Mouse (Mus musculus) midbrain, embryonic 15.5 days (tissue): ENCODE measurements at regions not wholly inside any gene's neighbourhood (a gene's known extent, or its start where the extent isn't known, plus 50 kb on each side); places are given as distances from the start of the nearest gene placed in this dataset.
A peak's percentile ranks its signal among the peaks of the same experiment; 100 is the strongest.
"Not testable (repeated sequence)": the region's sequence is repeated elsewhere in the genome, so short reads cannot be mapped to it uniquely, and the experiment has no call there.

ENCODE experiments used
- ATAC-seq: fragments of 200-750 bp; cut with Nextera tagmentation; replicated peaks from 2 replicates; pipeline ENCODE4 v1.8.0; 2017; ENCODE audit warnings: moderate TSS enrichment
- H3K27ac ChIP-seq: fragments of 300-500 bp; sonication (generic); 2 replicates; pipeline ENCODE4 v1.5.1; 2015; ENCODE audit warnings: mild to moderate bottlenecking, inconsistent platforms
- H3K27me3 ChIP-seq: fragments of 300-500 bp; sonication (generic); replicated peaks from 2 replicates; pipeline ENCODE4 v1.6.1; 2015; ENCODE audit warnings: inconsistent platforms
- H3K36me3 ChIP-seq: fragments of 300-500 bp; sonication (generic); replicated peaks from 2 replicates; pipeline ENCODE4 v1.6.1; 2015; ENCODE audit warnings: inconsistent platforms
- H3K4me1 ChIP-seq: fragments of 300-500 bp; sonication (generic); 2 replicates; pipeline ENCODE4 v1.6.1; 2015; ENCODE audit warnings: inconsistent platforms
- H3K4me2 ChIP-seq: fragments of 300-500 bp; sonication (generic); 2 replicates; pipeline ENCODE4 v1.6.1; 2015; ENCODE audit warnings: inconsistent platforms, mild to moderate bottlenecking, moderate library complexity
- H3K4me3 ChIP-seq: fragments of 300-500 bp; sonication (generic); 2 replicates; pipeline ENCODE4 v1.5.1; 2015; ENCODE audit warnings: mild to moderate bottlenecking, inconsistent platforms
- H3K9ac ChIP-seq: fragments of 300-500 bp; sonication (generic); 2 replicates; pipeline ENCODE4 v1.6.1; 2015; ENCODE audit warnings: mild to moderate bottlenecking, inconsistent platforms
- H3K9me3 ChIP-seq: fragments of 300-500 bp; sonication (generic); 2 replicates; pipeline ENCODE4 v1.6.1; 2016; ENCODE audit warnings: inconsistent platforms
- WGBS: fragments of 180-500 bp; shearing (Covaris S2); methylation state at CpG from one replicate; pipeline ENCODE4 v1.1.7; 2015; ENCODE audit warnings: mixed read lengths; 5-methylcytosine and 5-hydroxymethylcytosine counted together

DNA sequence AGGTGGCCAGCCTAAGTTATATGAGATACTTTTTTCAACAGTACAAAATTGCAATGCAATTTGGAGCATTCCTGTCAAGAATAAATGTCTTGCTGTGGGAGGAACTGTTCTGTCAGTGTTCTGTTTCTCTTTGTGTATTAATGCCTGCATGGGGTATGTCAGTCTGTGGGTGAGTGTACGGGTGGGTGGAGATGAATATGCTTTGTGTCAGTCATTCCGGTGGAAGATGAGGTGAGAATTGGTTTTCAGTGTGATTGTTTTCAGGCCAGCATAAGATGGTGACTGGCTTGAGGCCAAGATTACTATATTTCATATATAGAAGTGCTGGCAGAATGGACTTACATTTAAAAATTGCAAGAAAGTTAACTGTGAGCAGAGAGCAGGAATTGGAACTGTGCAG lies 184.0 kb downstream of the Frk start:
- H3K4me1 ChIP-seq: no peaks in the 10 kb centered on the region
- no peak overlapping the region for H3K4me2 ChIP-seq
- H3K9ac ChIP-seq: no peak overlapping the region
- no peak overlapping the region for H3K4me3 ChIP-seq
- H3K27me3 ChIP-seq: no peaks in the 10 kb centered on the region
- H3K9me3 ChIP-seq: no peaks in the 10 kb centered on the region
- ATAC-seq: no peak
- no peak overlapping the region for H3K27ac ChIP-seq
- 63% methylated on average over 2 of the region's 2 CpGs for WGBS
- no peaks in the 10 kb centered on the region for H3K36me3 ChIP-seq

DNA sequence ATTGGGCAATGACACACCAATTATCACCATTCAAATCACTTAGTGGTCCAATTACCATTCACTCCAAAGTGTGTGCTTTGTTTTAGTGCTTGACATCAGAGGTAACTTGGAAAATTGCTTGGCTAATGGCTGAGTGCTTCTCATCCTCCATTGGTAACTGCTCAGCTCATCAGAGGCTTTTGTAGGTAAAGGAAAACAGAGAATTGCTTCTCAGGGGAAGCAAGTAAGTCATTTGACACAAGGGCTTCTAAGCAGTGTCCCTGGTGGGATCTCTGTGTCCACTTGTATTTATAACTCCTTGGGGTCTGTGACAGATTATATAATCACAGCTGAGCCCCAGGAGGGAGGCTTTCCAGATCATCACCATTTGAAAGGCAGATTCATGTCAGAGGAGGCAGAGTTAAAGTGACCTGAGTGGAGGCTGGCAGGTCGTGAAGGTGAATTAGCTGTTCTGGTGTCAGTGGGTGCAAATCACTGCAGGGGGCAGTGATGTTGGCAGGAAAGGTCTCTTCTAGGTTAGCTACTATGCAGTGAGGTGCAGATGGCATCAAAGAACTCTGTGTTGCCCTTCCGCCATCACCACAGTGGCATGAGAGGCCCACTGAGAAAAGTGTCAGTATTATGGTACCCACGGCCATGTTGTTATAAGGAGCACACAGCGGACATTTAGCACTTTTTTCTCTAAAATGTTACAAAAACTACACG lies 184.7 kb downstream of the Frk start:
- H3K9ac ChIP-seq: no peak overlapping the region
- ATAC-seq: no peak; the same call in 1 of the 2 replicates
- no peaks in the 10 kb centered on the region for H3K4me1 ChIP-seq
- H3K36me3 ChIP-seq: no peaks in the 10 kb centered on the region
- H3K9me3 ChIP-seq: no peaks in the 10 kb centered on the region
- H3K4me3 ChIP-seq: no peak overlapping the region
- H3K27ac ChIP-seq: 0 out of 2 replicates have a peak overlapping the region, but pooled peaks have one; percentile 42
- WGBS: 69% methylated on average over 5 of the region's 5 CpGs
- H3K27me3 ChIP-seq: no peaks in the 10 kb centered on the region
- H3K4me2 ChIP-seq: no peak overlapping the region

GRCm38 (mm10) chr10:34671791-34672190 lies 188.6 kb downstream of the Frk start:
- H3K4me3 ChIP-seq: no peak overlapping the region
- H3K27me3 ChIP-seq: no peaks in the 10 kb centered on the region
- no peaks in the 10 kb centered on the region for H3K36me3 ChIP-seq
- H3K4me2 ChIP-seq: no peak overlapping the region
- H3K4me1 ChIP-seq: no peaks in the 10 kb centered on the region
- no peak overlapping the region for H3K27ac ChIP-seq
- ATAC-seq: no peak
- no peak overlapping the region for H3K9ac ChIP-seq
- 76% methylated on average over 2 of the region's 2 CpGs for WGBS
- H3K9me3 ChIP-seq: no peaks in the 10 kb centered on the region

GRCm38 (mm10) chr10:34699414-34699813 lies 216.2 kb downstream of the Frk start:
- not testable (repeated sequence) for H3K9ac ChIP-seq, H3K4me2 ChIP-seq, H3K27ac ChIP-seq, ATAC-seq, H3K27me3 ChIP-seq, H3K36me3 ChIP-seq, H3K4me1 ChIP-seq, H3K4me3 ChIP-seq, H3K9me3 ChIP-seq
- 95% methylated on average over 9 of the region's 9 CpGs for WGBS

DNA sequence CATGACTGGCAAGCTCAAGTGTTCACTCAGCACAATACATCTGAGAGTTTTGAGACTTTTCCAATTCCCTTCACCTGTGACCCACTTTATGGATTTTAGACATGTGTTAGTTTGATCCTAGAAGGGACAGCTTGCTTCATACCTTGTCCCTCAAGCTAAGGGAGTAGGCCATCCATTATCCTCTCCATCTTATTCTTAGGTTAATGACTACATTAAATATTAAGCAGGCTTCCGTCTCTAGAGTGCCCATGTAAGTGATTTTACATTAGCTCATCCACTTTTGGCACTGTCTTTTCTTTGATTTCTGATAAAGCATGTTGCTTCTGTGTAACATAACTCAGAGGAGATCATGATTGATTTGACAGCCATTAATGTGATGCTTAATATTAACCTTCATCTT lies 218.8 kb downstream of the Frk start:
- WGBS: 80% methylated on average over 1 of the region's 1 CpGs

GRCm38 (mm10) chr10:34705416-34705815 lies 222.2 kb downstream of the Frk start:
- Histone ChIP-seq H3K4me1 (0 out of 2 replicates have a peak, but pooled peaks cover 5% of the 10 kb centered on the region), H3K9ac (no peak overlapping the region), H3K27ac (peak overlapping the region; percentile 58; the same call in 1 of the 2 replicates), H3K4me3 (no peak overlapping the region), H3K4me2 (no peak overlapping the region), H3K9me3 (no peaks in the 10 kb centered on the region), H3K27me3 (no peaks in the 10 kb centered on the region), H3K36me3 (no peaks in the 10 kb centered on the region)
- 75% methylated on average over 12 of the region's 12 CpGs for WGBS
- peak; percentile 56 for ATAC-seq

More for the DNA sequence above, 218.8 kb downstream of the Frk start:
- H3K9me3 ChIP-seq: no peaks in the 10 kb centered on the region
- H3K4me2 ChIP-seq: no peak overlapping the region
- no peak overlapping the region for H3K9ac ChIP-seq
- H3K4me1 ChIP-seq: 0 out of 2 replicates have a peak, but pooled peaks cover 5% of the 10 kb centered on the region
- H3K36me3 ChIP-seq: no peaks in the 10 kb centered on the region
- H3K27me3 ChIP-seq: no peaks in the 10 kb centered on the region
- H3K27ac ChIP-seq: no peak overlapping the region
- no peak overlapping the region for H3K4me3 ChIP-seq
- ATAC-seq: no peak

- H3K4me3 ChIP-seq: no peak overlapping the region
- no peak overlapping the region for H3K9ac ChIP-seq
- H3K27me3 ChIP-seq: no peaks in the 10 kb centered on the region
- H3K27ac ChIP-seq: no peak overlapping the region
- H3K36me3 ChIP-seq: no peaks in the 10 kb centered on the region
- no peaks in the 10 kb centered on the region; the same call in 1 of the 2 replicates for H3K9me3 ChIP-seq
- ATAC-seq: no peak
- no peaks in the 10 kb centered on the region for H3K4me1 ChIP-seq
- H3K4me2 ChIP-seq: no peak overlapping the region
- WGBS: 66% methylated on average over 2 of the region's 2 CpGs
Observed at GRCm38 (mm10) chr10:34731249-34731648, 248.1 kb downstream of the Frk start.

DNA sequence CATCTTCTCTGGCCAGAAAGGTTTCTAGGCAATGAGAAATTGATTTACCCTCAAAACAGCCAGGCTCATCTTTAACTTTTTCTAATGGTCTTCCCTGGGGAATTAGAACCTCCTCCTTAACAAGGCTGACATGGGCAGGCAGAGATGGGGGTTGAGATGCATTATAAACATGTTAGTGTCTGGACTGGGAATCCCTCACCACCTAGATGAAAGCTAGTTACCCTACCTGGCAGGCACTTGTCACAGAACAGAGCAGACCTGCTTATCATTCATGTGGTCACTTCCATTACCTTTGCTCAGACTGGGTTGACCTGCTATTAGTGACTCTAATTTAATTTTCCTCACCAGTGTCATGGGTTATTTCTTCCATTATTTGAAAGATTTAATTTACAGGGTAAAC lies 279.2 kb downstream of the Frk start:
- no peaks in the 10 kb centered on the region for H3K4me1 ChIP-seq
- ATAC-seq: peak; percentile 48; the same call in 1 of the 2 replicates
- no peaks in the 10 kb centered on the region for H3K36me3 ChIP-seq
- no peak overlapping the region for H3K27ac ChIP-seq
- H3K4me3 ChIP-seq: no peak overlapping the region
- no peaks in the 10 kb centered on the region for H3K9me3 ChIP-seq
- H3K4me2 ChIP-seq: no peak overlapping the region
- no peaks in the 10 kb centered on the region for H3K27me3 ChIP-seq
- no peak overlapping the region for H3K9ac ChIP-seq

GRCm38 (mm10) chr10:34792099-34792498 lies 308.9 kb downstream of the Frk start:
- no peaks in the 10 kb centered on the region for H3K4me1 ChIP-seq
- no peaks in the 10 kb centered on the region for H3K27me3 ChIP-seq
- ATAC-seq: peak; percentile 84
- no peak overlapping the region for H3K27ac ChIP-seq
- no peak overlapping the region for H3K4me2 ChIP-seq
- WGBS: 38% methylated on average over 2 of the region's 2 CpGs
- no peak overlapping the region for H3K9ac ChIP-seq
- H3K36me3 ChIP-seq: no peaks in the 10 kb centered on the region
- H3K4me3 ChIP-seq: no peak overlapping the region
- no peaks in the 10 kb centered on the region for H3K9me3 ChIP-seq

DNA sequence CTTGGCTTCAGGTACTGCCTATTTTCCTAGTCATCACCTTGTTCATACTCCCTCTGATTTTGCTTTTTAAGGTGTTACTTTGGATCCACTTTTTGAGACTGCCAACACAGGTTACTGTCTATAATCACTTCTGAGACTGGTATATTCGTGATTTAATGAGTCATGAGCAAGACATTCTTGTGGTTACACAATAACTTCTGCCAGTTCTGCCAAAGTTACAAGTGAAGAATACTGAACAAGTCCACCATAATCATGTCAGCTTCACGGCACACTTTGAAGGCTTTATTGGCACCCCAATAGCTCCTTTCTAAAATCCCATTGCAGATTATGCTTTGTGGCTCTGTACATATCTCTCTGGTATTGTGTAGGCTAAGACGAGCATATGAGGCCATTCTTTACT lies 327.9 kb downstream of the Frk start:
- no peak overlapping the region for H3K9ac ChIP-seq
- H3K4me1 ChIP-seq: no peaks in the 10 kb centered on the region
- H3K27me3 ChIP-seq: no peaks in the 10 kb centered on the region
- WGBS: 83% methylated on average over 3 of the region's 3 CpGs
- no peak overlapping the region for H3K27ac ChIP-seq
- no peak overlapping the region for H3K4me2 ChIP-seq
- no peak overlapping the region for H3K4me3 ChIP-seq
- no peak for ATAC-seq
- no peaks in the 10 kb centered on the region for H3K36me3 ChIP-seq
- no peaks in the 10 kb centered on the region for H3K9me3 ChIP-seq

DNA sequence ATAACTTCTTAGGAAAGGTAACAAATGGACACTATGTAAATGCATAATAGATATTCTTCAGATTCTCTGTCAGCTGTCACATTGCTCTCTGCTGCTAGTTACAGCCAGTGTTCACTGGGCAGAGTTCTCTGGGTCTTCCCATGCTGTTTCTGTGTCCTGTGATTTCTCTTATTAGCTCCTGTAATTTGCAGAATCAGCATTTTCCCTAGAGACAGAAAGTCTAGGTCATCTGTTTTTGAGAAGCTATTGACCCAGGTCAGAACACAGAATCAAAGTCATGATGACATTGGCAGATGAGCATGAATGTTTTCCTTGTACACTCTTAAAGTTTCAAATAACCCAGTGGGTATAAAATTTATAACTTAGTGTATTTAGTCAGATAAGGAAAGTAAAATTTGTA lies 340.9 kb downstream of the Frk start:
- H3K9me3 ChIP-seq: no peaks in the 10 kb centered on the region
- no peak for ATAC-seq

DNA sequence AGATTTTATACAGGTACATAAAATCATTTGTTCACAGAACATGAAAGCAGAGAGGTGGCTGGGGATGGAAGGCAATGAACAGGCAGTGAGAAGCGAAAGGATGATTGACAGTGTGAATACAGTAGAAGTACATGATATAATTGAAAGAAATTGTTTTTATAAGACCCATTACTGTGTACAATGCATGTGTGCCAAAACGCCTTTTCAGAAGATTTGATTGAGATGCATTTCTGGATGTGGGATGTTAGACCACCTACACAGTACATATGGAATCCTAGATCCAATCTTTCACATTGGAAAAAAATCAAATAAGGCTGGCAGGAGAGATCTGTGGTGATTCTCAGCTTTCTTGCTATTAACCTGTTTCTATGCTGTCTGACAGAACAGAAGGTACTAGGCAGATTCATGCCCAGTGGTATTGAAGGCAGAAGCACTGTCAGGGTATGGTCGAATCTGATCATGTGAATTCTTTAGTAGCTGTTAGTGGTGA lies 358.9 kb downstream of the Frk start:
- Histone ChIP-seq H3K4me3 (no peak overlapping the region), H3K4me2 (no peak overlapping the region), H3K9ac (no peak overlapping the region), H3K27ac (no peak overlapping the region), H3K27me3 (no peaks in the 10 kb centered on the region), H3K4me1 (no peaks in the 10 kb centered on the region), H3K9me3 (no peaks in the 10 kb centered on the region), H3K36me3 (no peaks in the 10 kb centered on the region)
- 88% methylated on average over 3 of the region's 3 CpGs for WGBS
- no peak for ATAC-seq

More for the DNA sequence above, 340.9 kb downstream of the Frk start:
- no peaks in the 10 kb centered on the region for H3K4me1 ChIP-seq
- no peak overlapping the region for H3K4me3 ChIP-seq
- no peak overlapping the region for H3K4me2 ChIP-seq
- H3K27me3 ChIP-seq: no peaks in the 10 kb centered on the region
- H3K9ac ChIP-seq: no peak overlapping the region
- no peak overlapping the region for H3K27ac ChIP-seq
- H3K36me3 ChIP-seq: no peaks in the 10 kb centered on the region

GRCm38 (mm10) chr10:34856494-34857146 lies 373.4 kb downstream of the Frk start:
- 44% methylated on average over 1 of the region's 1 CpGs for WGBS
- Histone ChIP-seq H3K36me3 (no peaks in the 10 kb centered on the region), H3K4me2 (no peak overlapping the region), H3K27me3 (no peaks in the 10 kb centered on the region), H3K4me3 (no peak overlapping the region), H3K9ac (no peak overlapping the region), H3K27ac (no peak overlapping the region), H3K9me3 (no peaks in the 10 kb centered on the region), H3K4me1 (no peaks in the 10 kb centered on the region)
- peak; percentile 78; the same call in 1 of the 2 replicates for ATAC-seq
